Mouse (Mus musculus): Measurements from ENCODE around the gene St6galnac3.

- TF ChIP-seq CTCF (IDR thresholded peaks at IDR 0.05; ENCODE audit: borderline replicate concordance, extremely low read depth, insufficient read depth, insufficient read length) (no peak), POLR2A (IDR thresholded peaks at IDR 0.05; ENCODE audit: borderline replicate concordance, extremely low read depth, insufficient read depth, insufficient read length, poor library complexity, severe bottlenecking) (no peak)
Observed at GRCm38 (mm10) chr3:153169744-153170143, 555.2 kb downstream of the St6galnac3 start.
